Mouse (Mus musculus) granulocyte monocyte progenitor cell, adult 5-6 weeks (primary cell): ENCODE measurements at regions not wholly inside any gene's neighbourhood (a gene's known extent, or its start where the extent isn't known, plus 50 kb on each side); places are given as distances from the start of the nearest gene placed in this dataset.
A peak's percentile ranks its signal among the peaks of the same experiment; 100 is the strongest.

Experiments
- ATAC-seq: replicated peaks from 2 replicates; pipeline ENCODE4 v1.8.0; 2016; ENCODE audit warnings: mild to moderate bottlenecking, moderate TSS enrichment, inconsistent platforms; ENCODE audit not compliant: poor library complexity, severe bottlenecking

GRCm38 (mm10) chr6:148719062-148719461 is 112.2 kb downstream of the Ipo8 start:
- no peak for ATAC-seq

GRCm38 (mm10) chr6:148710406-148710805 is 120.9 kb downstream of the Ipo8 start:
- no peak for ATAC-seq

GRCm38 (mm10) chr6:148708389-148708788 is 122.9 kb downstream of the Ipo8 start:
- ATAC-seq: peak; percentile 61

- peak; percentile 92 for ATAC-seq
These were observed 125.6 kb downstream of the Ipo8 start for GRCm38 (mm10) chr6:148705711-148706110.

- ATAC-seq: no peak
These were observed 137.9 kb downstream of the Ipo8 start for GRCm38 (mm10) chr6:148693329-148693728.

GRCm38 (mm10) chr6:148687770-148688169 is 143.5 kb downstream of the Ipo8 start:
- ATAC-seq: peak; percentile 56; the same call in 1 of the 2 replicates

- ATAC-seq: no peak
These were observed 171.1 kb downstream of the Ipo8 start for GRCm38 (mm10) chr6:148660152-148660551.

- no peak for ATAC-seq
These were observed 178.1 kb downstream of the Ipo8 start for GRCm38 (mm10) chr6:148653216-148653615.

GRCm38 (mm10) chr6:148652434-148652833 is 178.8 kb downstream of the Ipo8 start:
- no peak for ATAC-seq

- ATAC-seq: no peak
These were observed 183.6 kb downstream of the Ipo8 start for GRCm38 (mm10) chr6:148647423-148648390.

GRCm38 (mm10) chr6:148640595-148640994 is 190.7 kb downstream of the Ipo8 start:
- no peak for ATAC-seq

- ATAC-seq: no peak
These were observed 190.0 kb upstream of the Tmtc1 start for GRCm38 (mm10) chr6:148634148-148634547.

- ATAC-seq: no peak
These were observed 183.0 kb upstream of the Tmtc1 start for GRCm38 (mm10) chr6:148627090-148627605.

GRCm38 (mm10) chr6:148623119-148623770 is 179.1 kb upstream of the Tmtc1 start:
- ATAC-seq: no peak

GRCm38 (mm10) chr6:148620034-148620433 is 175.8 kb upstream of the Tmtc1 start:
- ATAC-seq: no peak

- ATAC-seq: no peak
These were observed 171.7 kb upstream of the Tmtc1 start for GRCm38 (mm10) chr6:148615931-148616330.

GRCm38 (mm10) chr6:148615442-148615841 is 171.3 kb upstream of the Tmtc1 start:
- no peak for ATAC-seq

- ATAC-seq: no peak
These were observed 164.7 kb upstream of the Tmtc1 start for GRCm38 (mm10) chr6:148608881-148609280.

- no peak for ATAC-seq
These were observed 161.0 kb upstream of the Tmtc1 start for GRCm38 (mm10) chr6:148605226-148605625.

GRCm38 (mm10) chr6:148604790-148605189 is 160.6 kb upstream of the Tmtc1 start:
- ATAC-seq: no peak

GRCm38 (mm10) chr6:148603878-148604277 is 159.7 kb upstream of the Tmtc1 start:
- ATAC-seq: no peak
